ENCODE assay signal across 9 mouse cellular contexts in genomic region chr2:35731671-35732449, GRCm38 (mm10).
DNase-seq lines count a peak whose midpoint lies in the region; ATAC-seq lines count a peak whose summit lies in the region.
"Had no signal": no experiment of that assay in that cellular context is flagged by ENCODE, and none has a peak within 500 bp of the region (broad histone marks: within the 10 kb centered on the region; RNA-seq: fewer than 3 reads in every experiment).

No protein-coding gene starts in this region.

- peak; percentile 34; the same call in 1 of the 2 replicates for ATAC-seq in forebrain, embryonic 13.5 days
- ATAC-seq in forebrain, embryonic 11.5 days (replicated peaks; ENCODE audit: low FRiP score), result no peak

- peaks cover 6% of the 10 kb centered on the region for H3K9me3 ChIP-seq in forebrain, embryonic 13.5 days (replicated peaks)
- no peaks in the 10 kb centered on the region; the same call in 1 of the 2 replicates for H3K9me3 ChIP-seq in forebrain, embryonic 11.5 days (ENCODE audit: control insufficient read depth, low read length)
- H3K9me3 ChIP-seq: limb, embryonic 12.5 days had no signal

- no peaks in the 10 kb centered on the region for H3K79me2 ChIP-seq in macrophage (ENCODE audit: inconsistent target)

- peaks cover 40% of the 10 kb centered on the region for H3K36me3 ChIP-seq in forebrain, embryonic 13.5 days (ENCODE audit: poor library complexity, severe bottlenecking)
- H3K36me3 ChIP-seq in forebrain, embryonic 11.5 days (ENCODE audit: control insufficient read depth, insufficient read depth, low read length), result no peaks in the 10 kb centered on the region; the same call in 1 of the 2 replicates
- H3K36me3 ChIP-seq in macrophage (ENCODE audit: inconsistent target), result no peaks in the 10 kb centered on the region

- WGBS in forebrain, embryonic 13.5 days, result 69% methylated on average over 18 of the region's 18 CpGs
- 86% methylated on average over 18 of the region's 18 CpGs for WGBS in forebrain, embryonic 11.5 days
- 12% methylated on average over 18 of the region's 18 CpGs for WGBS in macrophage (ENCODE audit: missing documents)

- no peak overlapping the region for H3K4me2 ChIP-seq in forebrain, embryonic 13.5 days
- H3K4me2 ChIP-seq in forebrain, embryonic 11.5 days (ENCODE audit: low read depth, low read length, severe bottlenecking), result no peak overlapping the region
- H3K4me2 ChIP-seq: limb, embryonic 12.5 days had no signal

- no peak overlapping the region for H3K9ac ChIP-seq in forebrain, embryonic 13.5 days
- no peak overlapping the region for H3K9ac ChIP-seq in forebrain, embryonic 11.5 days (ENCODE audit: low read length)
- H3K9ac ChIP-seq: limb, embryonic 12.5 days had no signal

- H3K27ac ChIP-seq in forebrain, embryonic 13.5 days, result peak overlapping the region; percentile 64
- no peak overlapping the region for H3K27ac ChIP-seq in forebrain, embryonic 11.5 days (ENCODE audit: low read depth, low read length)
- peak overlapping the region; percentile 55 for H3K27ac ChIP-seq in macrophage
- H3K27ac ChIP-seq: limb, embryonic 12.5 days had no signal

- H3K4me1 ChIP-seq in forebrain, embryonic 13.5 days, result peaks cover 33% of the 10 kb centered on the region
- H3K4me1 ChIP-seq in forebrain, embryonic 11.5 days (replicated peaks; ENCODE audit: control insufficient read depth, insufficient read depth, low read length), result no peaks in the 10 kb centered on the region

- DNase-seq in forebrain, embryonic 11.5 days (ENCODE audit: low spot score), result no peak
- peak; percentile 66 for DNase-seq in retina, postnatal 1 day
- DNase-seq in retina, embryonic 14.5 days (ENCODE audit: low spot score), result no peak
- no peak for DNase-seq in embryo, embryonic 11 days
- DNase-seq in gastrocnemius, postnatal 10 days, result no peak
- DNase-seq in urinary bladder, postnatal 14 days (ENCODE audit: low spot score), result no peak

- no peak overlapping the region for H3K4me3 ChIP-seq in forebrain, embryonic 13.5 days
- no peak overlapping the region for H3K4me3 ChIP-seq in forebrain, embryonic 11.5 days (ENCODE audit: low read depth, low read length)
- H3K4me3 ChIP-seq in macrophage (ENCODE audit: inconsistent target), result no peak overlapping the region
- H3K4me3 ChIP-seq: limb, embryonic 12.5 days had no signal

- no peaks in the 10 kb centered on the region for H3K27me3 ChIP-seq in forebrain, embryonic 13.5 days
- H3K27me3 ChIP-seq in forebrain, embryonic 11.5 days (ENCODE audit: control insufficient read depth, insufficient read depth, low read length), result no peaks in the 10 kb centered on the region
- H3K27me3 ChIP-seq: limb, embryonic 12.5 days had no signal
